Mouse (Mus musculus): Measurements from ENCODE around the gene Dhx37. TPM values are rescaled to one million over a fixed set of nuclear protein-coding genes. Genes with fewer than 3 reads are reported as not detected.

The Dhx37 gene
- polyA plus RNA-seq, 1 experiment from 2014 or later, result 16.5 TPM

DNA sequence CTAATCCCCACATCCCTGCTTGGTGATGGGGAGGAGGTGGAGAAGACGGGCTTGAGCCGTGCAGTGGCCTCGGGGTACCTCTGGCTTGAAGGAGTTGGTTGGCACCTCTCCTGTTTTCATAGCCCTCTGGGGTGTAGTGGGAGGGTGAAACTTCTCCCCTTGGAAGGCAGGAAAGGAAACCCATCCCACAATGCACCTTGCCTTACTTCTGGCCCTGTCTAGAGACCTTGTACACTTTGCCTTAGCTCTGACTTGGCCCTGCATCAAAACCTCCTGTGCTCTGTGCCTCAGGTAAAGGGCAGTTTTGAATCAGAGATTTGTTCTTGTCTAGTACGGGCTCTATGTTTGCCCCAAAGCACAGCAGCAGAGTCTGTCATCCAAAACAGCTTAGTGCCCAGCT is 36.8 kb upstream of the Dhx37 start:
- Histone ChIP-seq H3K27me3 (no peaks in the 10 kb centered on the region), H3K36me3 (replicated peaks) (no peaks in the 10 kb centered on the region), H3K4me1 (peaks cover 4% of the 10 kb centered on the region; the same call in 1 of the 2 replicates), H3K27ac (no peak overlapping the region), H3K4me2 (no peak overlapping the region), H3K9ac (no peak overlapping the region), H3K4me3 (replicated peaks) (no peak overlapping the region), H3K9me3 (no peaks in the 10 kb centered on the region)
- ATAC-seq (ENCODE audit: low FRiP score), result no peak
- WGBS, result 92% methylated on average over 4 of the region's 4 CpGs

DNA sequence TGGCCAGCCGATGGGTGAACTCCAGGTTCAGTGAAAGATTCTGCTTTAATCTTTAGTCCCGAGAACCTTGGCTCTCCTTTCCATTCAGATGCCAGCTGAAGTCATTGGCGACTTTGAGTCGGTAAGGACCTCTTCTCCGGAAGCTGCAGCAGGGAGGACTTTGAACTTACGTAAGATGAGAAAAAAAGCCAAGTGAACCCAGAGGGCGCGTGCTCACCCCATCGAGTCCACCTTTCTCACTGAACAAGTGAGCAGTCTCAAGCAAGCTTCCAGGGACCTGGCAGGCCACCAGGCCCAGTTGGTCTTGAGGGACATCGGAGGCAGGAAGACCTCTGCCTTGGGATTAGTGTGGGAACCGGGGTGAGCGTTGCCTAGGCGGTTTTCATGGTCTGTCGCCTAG is 33.3 kb upstream of the Dhx37 start:
- H3K27ac ChIP-seq, result no peak overlapping the region
- H3K36me3 ChIP-seq (replicated peaks), result no peaks in the 10 kb centered on the region
- H3K27me3 ChIP-seq, result no peaks in the 10 kb centered on the region
- no peak overlapping the region for H3K9ac ChIP-seq
- peaks cover 4% of the 10 kb centered on the region for H3K4me1 ChIP-seq
- H3K4me2 ChIP-seq, result no peak overlapping the region
- no peaks in the 10 kb centered on the region for H3K9me3 ChIP-seq
- WGBS, result 90% methylated on average over 14 of the region's 14 CpGs
- ATAC-seq (ENCODE audit: low FRiP score), result no peak
- no peak overlapping the region for H3K4me3 ChIP-seq (replicated peaks)

DNA sequence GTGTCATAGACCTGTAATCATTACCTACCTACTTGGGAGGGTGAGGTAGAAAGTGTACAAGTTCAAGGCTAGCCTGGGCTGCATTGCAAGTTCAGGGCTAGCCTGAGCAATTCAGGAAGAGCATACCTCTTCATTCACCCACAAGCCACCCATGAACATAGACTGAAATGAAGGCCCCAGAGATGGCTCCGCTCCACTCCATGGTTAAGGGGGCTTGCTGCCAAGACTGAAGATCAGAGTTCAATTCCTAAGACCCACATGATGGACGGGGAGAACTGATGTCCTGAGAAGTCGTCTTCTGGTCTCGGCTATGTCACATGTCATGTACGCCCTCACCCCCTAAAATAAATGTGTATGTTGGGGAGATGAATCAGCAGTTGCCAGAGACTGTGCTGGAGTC is 32.6 kb upstream of the Dhx37 start:
- no peak overlapping the region for H3K9ac ChIP-seq
- H3K27ac ChIP-seq, result no peak overlapping the region
- H3K9me3 ChIP-seq, result no peaks in the 10 kb centered on the region
- no peaks in the 10 kb centered on the region for H3K27me3 ChIP-seq
- H3K4me3 ChIP-seq (replicated peaks), result no peak overlapping the region
- WGBS, result 92% methylated on average over 5 of the region's 5 CpGs
- peaks cover 4% of the 10 kb centered on the region for H3K4me1 ChIP-seq
- H3K36me3 ChIP-seq (replicated peaks), result no peaks in the 10 kb centered on the region
- peak overlapping the region; percentile 51; the same call in 1 of the 2 replicates for H3K4me2 ChIP-seq
- ATAC-seq (ENCODE audit: low FRiP score), result no peak

DNA sequence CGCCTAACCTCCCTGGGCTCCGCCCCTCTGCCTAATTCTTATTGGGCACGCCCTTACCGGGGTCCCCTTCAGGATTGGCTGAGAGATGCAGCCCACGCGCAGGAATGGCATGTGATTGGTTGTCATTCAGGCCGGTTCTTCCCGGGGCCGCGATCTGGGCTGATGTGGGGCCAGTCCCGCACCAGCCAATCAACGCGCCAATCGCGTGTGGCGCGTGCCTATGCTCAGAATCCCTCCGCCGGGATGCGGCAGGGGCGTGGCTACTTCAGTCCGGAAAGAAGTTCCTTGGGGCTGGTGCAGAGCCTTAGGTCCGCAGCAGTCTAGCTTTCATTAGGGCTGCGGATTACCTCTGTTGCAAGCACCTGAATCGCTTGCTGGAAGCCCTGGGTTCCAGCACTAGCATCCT is 31.8 kb upstream of the Dhx37 start:
- peaks cover 4% of the 10 kb centered on the region for H3K4me1 ChIP-seq
- no peaks in the 10 kb centered on the region for H3K9me3 ChIP-seq
- H3K27me3 ChIP-seq, result no peaks in the 10 kb centered on the region
- peak; percentile 100 for ATAC-seq (ENCODE audit: low FRiP score)
- peak overlapping the region; percentile 63; the same call in 1 of the 2 replicates for H3K27ac ChIP-seq
- peak overlapping the region; percentile 29 for H3K4me3 ChIP-seq (replicated peaks)
- WGBS, result under 1% methylated on average over 25 of the region's 25 CpGs
- H3K4me2 ChIP-seq, result peak overlapping the region; percentile 51
- H3K36me3 ChIP-seq (replicated peaks), result no peaks in the 10 kb centered on the region
- peak overlapping the region; percentile 50 for H3K9ac ChIP-seq

DNA sequence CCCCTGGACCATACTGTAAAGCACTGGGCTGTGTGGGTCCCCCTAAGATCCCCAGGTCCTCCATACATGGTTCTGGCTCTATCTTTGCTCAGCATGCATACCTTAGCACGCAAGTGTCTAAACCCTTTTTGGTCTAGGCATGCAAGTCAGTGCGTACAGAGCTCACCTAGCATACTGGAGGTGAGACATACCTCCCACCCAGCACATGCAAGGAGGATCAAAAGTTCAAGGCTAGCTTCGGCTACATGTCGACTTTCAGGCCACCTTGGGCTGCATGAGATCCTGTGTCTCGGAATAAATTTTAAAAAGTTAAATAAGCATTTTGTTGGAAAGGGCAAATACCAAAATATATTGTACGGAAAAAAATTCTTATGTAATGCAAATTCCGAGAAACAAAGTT is 31.3 kb upstream of the Dhx37 start:
- Histone ChIP-seq H3K9ac (no peak overlapping the region), H3K27ac (peak overlapping the region; percentile 8; the same call in 1 of the 2 replicates), H3K27me3 (no peaks in the 10 kb centered on the region), H3K36me3 (replicated peaks) (no peaks in the 10 kb centered on the region), H3K4me2 (peak overlapping the region; percentile 51), H3K4me1 (peaks cover 4% of the 10 kb centered on the region), H3K9me3 (no peaks in the 10 kb centered on the region), H3K4me3 (replicated peaks) (peak overlapping the region; percentile 29; the same call in 1 of the 2 replicates)
- ATAC-seq (ENCODE audit: low FRiP score), result peak; percentile 47
- WGBS, result 40% methylated on average over 7 of the region's 7 CpGs

DNA sequence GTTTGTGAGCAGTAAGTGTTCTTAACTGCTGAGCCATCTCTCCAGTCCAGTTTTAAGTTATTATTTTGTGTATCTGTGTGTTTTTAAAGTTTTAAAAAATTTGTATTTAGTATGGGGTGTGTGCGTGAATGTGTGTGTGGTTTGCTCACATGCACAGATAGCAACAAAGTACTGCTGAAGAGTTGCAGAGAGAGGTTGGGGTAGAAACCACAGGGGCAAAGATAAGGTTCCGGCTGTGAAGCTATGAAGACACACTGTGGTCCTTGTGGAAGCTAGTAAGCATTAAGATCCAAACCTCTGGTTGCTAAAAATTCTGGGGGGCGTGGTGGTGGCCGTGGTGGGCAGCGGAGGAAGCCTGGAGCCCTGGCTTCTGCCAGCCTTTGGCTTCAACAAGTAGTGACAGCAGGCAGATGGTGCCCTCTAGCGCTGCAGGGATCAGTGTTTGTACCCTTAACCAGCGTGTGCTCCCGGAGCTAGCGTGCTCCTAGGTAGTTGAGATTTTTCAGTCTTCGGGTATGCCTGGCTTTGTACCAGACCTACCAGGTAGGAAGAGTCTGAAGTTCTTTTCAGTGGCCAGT is 28.0 kb upstream of the Dhx37 start:
- 66% methylated on average over 10 of the region's 10 CpGs for WGBS
- H3K4me2 ChIP-seq, result no peak overlapping the region
- no peak for ATAC-seq (ENCODE audit: low FRiP score)
- H3K9ac ChIP-seq, result no peak overlapping the region
- no peak overlapping the region for H3K27ac ChIP-seq
- H3K36me3 ChIP-seq (replicated peaks), result no peaks in the 10 kb centered on the region; the same call in 1 of the 2 replicates
- no peaks in the 10 kb centered on the region for H3K27me3 ChIP-seq
- peaks cover 4% of the 10 kb centered on the region for H3K4me1 ChIP-seq
- H3K9me3 ChIP-seq, result no peaks in the 10 kb centered on the region
- H3K4me3 ChIP-seq (replicated peaks), result no peak overlapping the region

DNA sequence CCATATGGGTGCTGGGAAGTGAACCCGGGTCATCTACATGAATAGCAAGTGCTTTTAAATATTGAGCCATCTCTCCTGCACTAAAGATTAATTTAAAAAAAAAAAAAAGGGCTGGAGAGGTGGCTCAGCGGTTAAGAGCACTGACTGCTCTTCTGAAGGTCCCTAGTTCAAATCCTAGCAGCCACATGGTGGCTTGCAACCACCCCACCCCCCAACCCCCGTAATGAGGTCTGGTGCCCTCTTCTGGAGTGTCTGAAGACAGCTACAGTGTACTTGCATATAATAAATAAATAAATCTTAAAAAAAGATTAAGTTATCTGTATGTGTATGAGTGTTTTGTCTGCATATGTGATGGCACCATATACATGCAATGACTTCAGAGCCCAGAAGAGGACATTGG is 26.7 kb upstream of the Dhx37 start:
- Histone ChIP-seq H3K4me3 (replicated peaks) (no peak overlapping the region), H3K27ac (no peak overlapping the region), H3K9ac (no peak overlapping the region), H3K9me3 (no peaks in the 10 kb centered on the region), H3K36me3 (replicated peaks) (peaks cover 8% of the 10 kb centered on the region), H3K4me2 (no peak overlapping the region), H3K4me1 (peaks cover 4% of the 10 kb centered on the region), H3K27me3 (no peaks in the 10 kb centered on the region)
- ATAC-seq (ENCODE audit: low FRiP score), result no peak
- 94% methylated on average over 3 of the region's 3 CpGs for WGBS

DNA sequence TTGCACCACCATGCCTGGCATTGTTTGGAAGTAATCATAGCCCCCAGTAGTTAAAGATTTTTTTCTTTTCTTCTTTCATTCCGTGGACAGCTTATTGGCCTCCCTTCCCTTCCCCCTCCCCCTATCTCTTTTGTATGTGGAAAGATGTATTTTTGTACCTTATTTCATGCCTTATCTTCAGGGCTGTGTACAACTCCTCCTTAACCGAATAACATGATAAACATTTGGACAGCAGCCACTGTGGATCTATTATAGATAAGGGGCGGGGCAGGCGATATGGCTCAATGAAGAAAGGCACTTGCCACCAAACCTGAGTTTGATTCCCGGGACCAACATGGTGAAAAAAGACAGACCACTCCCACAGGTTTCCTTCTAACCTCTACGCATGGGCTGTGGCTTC is 23.6 kb upstream of the Dhx37 start:
- H3K4me1 ChIP-seq, result no peaks in the 10 kb centered on the region
- ATAC-seq (ENCODE audit: low FRiP score), result no peak
- H3K9ac ChIP-seq, result no peak overlapping the region
- H3K27me3 ChIP-seq, result no peaks in the 10 kb centered on the region
- peaks cover 32% of the 10 kb centered on the region for H3K36me3 ChIP-seq (replicated peaks)
- H3K4me2 ChIP-seq, result no peak overlapping the region
- no peaks in the 10 kb centered on the region for H3K9me3 ChIP-seq
- no peak overlapping the region for H3K27ac ChIP-seq
- no peak overlapping the region for H3K4me3 ChIP-seq (replicated peaks)
- 90% methylated on average over 6 of the region's 6 CpGs for WGBS

DNA sequence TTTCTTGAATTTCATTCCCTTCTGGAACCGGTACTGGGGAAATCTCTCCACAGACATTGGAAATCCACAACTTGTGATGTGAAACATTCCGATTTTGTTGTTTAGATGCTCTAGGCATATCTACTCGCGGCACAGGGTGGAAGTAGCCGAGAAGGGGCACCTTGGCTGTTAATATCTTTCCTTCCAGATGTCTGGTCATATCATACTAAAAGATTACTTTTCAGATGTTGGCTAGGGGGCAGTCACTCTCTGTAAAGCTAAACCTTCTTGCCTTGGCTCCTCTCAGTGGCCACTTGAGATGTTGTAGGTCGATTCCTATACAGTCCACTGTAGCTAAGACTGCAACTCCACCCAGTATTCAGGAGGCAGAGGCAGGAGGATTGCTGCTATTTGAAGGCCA is 22.2 kb upstream of the Dhx37 start:
- H3K4me1 ChIP-seq, result no peaks in the 10 kb centered on the region
- no peak overlapping the region for H3K27ac ChIP-seq
- no peaks in the 10 kb centered on the region for H3K27me3 ChIP-seq
- no peak overlapping the region for H3K4me3 ChIP-seq (replicated peaks)
- 90% methylated on average over 6 of the region's 6 CpGs for WGBS
- H3K9ac ChIP-seq, result no peak overlapping the region
- no peak overlapping the region for H3K4me2 ChIP-seq
- peaks cover 38% of the 10 kb centered on the region for H3K36me3 ChIP-seq (replicated peaks)
- ATAC-seq (ENCODE audit: low FRiP score), result no peak
- H3K9me3 ChIP-seq, result no peaks in the 10 kb centered on the region

DNA sequence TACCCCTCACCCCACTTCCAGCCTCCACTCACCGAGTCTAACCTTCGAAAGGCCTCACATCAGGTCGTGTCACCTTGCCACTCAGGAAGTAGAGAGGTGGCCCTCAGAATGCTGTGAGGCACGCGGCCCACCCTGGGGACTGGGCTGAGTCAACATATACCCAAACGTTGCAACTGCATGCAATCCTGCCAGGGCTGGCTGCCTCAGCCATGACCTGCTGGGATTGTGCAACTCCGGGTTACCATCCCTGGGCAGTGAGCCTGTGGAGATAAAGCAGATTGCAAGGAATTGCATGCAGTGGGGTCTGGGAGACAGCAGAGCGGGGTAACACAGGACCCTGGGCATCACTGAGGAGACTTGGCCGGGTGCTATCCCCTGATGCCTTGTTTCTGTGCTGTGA is 18.7 kb upstream of the Dhx37 start:
- no peak overlapping the region for H3K27ac ChIP-seq
- no peak overlapping the region for H3K4me3 ChIP-seq (replicated peaks)
- H3K9ac ChIP-seq, result no peak overlapping the region
- peaks cover 38% of the 10 kb centered on the region for H3K36me3 ChIP-seq (replicated peaks)
- 92% methylated on average over 9 of the region's 9 CpGs for WGBS
- ATAC-seq (ENCODE audit: low FRiP score), result no peak
- no peaks in the 10 kb centered on the region for H3K9me3 ChIP-seq
- no peak overlapping the region for H3K4me2 ChIP-seq
- no peaks in the 10 kb centered on the region for H3K4me1 ChIP-seq
- no peaks in the 10 kb centered on the region for H3K27me3 ChIP-seq

DNA sequence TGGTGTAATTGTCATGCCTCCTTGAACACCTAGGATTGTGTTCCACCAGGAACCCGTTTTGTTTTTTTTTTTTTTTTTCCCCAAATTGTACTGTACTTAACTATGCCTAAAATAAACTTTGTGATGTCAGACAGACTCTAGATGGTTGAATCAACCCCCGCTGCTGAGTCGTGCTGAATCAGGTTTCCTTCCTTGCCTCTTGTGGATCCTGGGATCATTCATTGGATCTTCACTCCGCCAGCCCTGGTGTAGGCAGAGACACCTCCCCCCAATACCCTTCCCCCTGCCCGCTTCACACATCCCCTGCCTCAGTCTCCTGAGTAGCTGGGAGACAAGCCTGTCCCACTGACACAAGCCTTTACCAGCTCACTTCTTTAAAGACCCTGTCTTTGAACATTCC is 15.4 kb upstream of the Dhx37 start:
- H3K27ac ChIP-seq, result no peak overlapping the region
- no peak overlapping the region for H3K9ac ChIP-seq
- H3K4me1 ChIP-seq, result peaks cover 9% of the 10 kb centered on the region; the same call in 1 of the 2 replicates
- 80% methylated on average over 5 of the region's 5 CpGs for WGBS
- no peaks in the 10 kb centered on the region for H3K27me3 ChIP-seq
- H3K4me3 ChIP-seq (replicated peaks), result no peak overlapping the region
- ATAC-seq (ENCODE audit: low FRiP score), result no peak
- no peaks in the 10 kb centered on the region for H3K9me3 ChIP-seq
- no peak overlapping the region for H3K4me2 ChIP-seq
- H3K36me3 ChIP-seq (replicated peaks), result peaks cover 20% of the 10 kb centered on the region

DNA sequence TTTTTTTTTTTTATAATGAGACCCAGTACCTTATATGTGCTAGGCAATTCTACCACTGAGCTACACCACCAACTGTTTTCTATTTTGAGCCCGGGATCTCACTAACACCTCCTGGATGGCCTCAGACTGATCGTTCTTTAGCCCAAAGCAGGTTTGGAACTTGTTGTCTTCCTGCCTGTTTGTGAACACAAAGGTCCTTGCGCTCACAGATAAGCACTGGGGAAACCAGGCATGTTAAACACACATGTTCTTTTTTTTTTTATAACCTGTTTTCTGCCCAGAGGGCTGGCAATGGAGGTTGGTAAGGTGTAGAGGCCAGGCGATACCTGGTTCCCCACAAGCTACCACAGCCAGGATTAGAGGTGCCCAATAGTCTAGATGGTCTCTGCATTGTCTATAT is 14.7 kb upstream of the Dhx37 start:
- no peak for ATAC-seq (ENCODE audit: low FRiP score)
- H3K4me2 ChIP-seq, result no peak overlapping the region
- no peaks in the 10 kb centered on the region for H3K9me3 ChIP-seq
- H3K27me3 ChIP-seq, result no peaks in the 10 kb centered on the region
- no peak overlapping the region for H3K4me3 ChIP-seq (replicated peaks)
- peaks cover 15% of the 10 kb centered on the region for H3K36me3 ChIP-seq (replicated peaks)
- WGBS, result 93% methylated on average over 4 of the region's 4 CpGs
- no peak overlapping the region for H3K9ac ChIP-seq
- no peak overlapping the region for H3K27ac ChIP-seq
- H3K4me1 ChIP-seq, result peaks cover 9% of the 10 kb centered on the region; the same call in 1 of the 2 replicates

DNA sequence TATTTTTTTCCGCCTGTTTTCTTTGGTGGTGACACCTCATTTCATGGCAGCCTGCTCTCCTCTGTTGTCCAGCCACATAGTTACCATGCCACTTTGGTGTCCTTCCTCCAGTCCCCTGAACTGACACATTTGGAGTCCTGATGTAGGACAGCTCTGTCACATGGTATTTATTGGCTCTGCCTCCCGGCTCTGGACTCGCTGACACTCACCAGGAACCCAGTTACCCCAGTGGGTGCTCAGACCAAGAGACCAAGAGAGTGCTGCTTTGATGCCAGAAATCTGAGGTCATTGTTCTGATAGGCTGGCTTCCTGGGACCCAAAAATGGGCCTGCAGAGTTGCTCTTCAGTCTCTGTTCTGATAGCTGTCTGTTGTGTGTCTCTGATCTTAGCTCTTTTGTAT is 14.1 kb upstream of the Dhx37 start:
- ATAC-seq (ENCODE audit: low FRiP score), result no peak
- Histone ChIP-seq H3K9me3 (no peaks in the 10 kb centered on the region), H3K4me2 (no peak overlapping the region), H3K27ac (no peak overlapping the region), H3K9ac (no peak overlapping the region), H3K4me1 (peaks cover 9% of the 10 kb centered on the region; the same call in 1 of the 2 replicates), H3K4me3 (replicated peaks) (no peak overlapping the region), H3K36me3 (replicated peaks) (peaks cover 18% of the 10 kb centered on the region), H3K27me3 (no peaks in the 10 kb centered on the region)
- WGBS, result 92% methylated on average over 3 of the region's 3 CpGs

All from forebrain, embryonic 12.5 days (tissue).